Mouse (Mus musculus): ENCODE data around the gene Galnt11.

DNA sequence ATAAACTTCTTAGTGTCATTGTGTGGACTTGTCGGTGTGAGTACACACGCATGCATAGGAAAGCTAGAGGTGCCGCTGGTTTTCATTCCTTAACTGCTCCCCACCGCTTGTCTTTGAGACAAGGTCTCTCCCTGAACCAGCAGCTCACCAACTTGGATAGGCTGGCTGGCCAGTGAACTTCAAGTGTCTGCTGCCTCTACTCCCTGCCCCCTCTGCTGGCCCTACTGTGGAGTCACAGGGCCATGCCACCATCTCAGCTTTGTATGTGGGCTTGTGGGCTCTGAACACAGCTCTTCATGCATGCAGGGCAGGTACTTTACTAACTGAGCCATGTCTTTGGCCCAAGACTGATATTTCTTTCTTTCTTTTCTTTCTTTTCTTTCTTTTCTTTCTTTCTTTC is 42.4 kb upstream of the Galnt11 start:
- TF ChIP-seq CTCF (IDR thresholded peaks at IDR 0.05; ENCODE audit: control insufficient read depth, insufficient read depth, insufficient replicate concordance, low read depth, low read length) (no peak), POLR2A (IDR thresholded peaks at IDR 0.05; ENCODE audit: control insufficient read depth, low read depth, low read length) (no peak)
